Mouse (Mus musculus) lung, postnatal 0 days (tissue): ENCODE results near the gene Gm20422.

Experiments
- CTCF ChIP-seq: IDR thresholded peaks from 2 replicates; pipeline ENCODE4 v1.5.1; 2016; ENCODE audit warnings: antibody characterized with exemption, mild to moderate bottlenecking
- EP300 ChIP-seq: IDR thresholded peaks from 2 replicates; pipeline ENCODE4 v1.6.1; 2016; ENCODE audit warnings: antibody characterized with exemption, mild to moderate bottlenecking, control low read depth

DNA sequence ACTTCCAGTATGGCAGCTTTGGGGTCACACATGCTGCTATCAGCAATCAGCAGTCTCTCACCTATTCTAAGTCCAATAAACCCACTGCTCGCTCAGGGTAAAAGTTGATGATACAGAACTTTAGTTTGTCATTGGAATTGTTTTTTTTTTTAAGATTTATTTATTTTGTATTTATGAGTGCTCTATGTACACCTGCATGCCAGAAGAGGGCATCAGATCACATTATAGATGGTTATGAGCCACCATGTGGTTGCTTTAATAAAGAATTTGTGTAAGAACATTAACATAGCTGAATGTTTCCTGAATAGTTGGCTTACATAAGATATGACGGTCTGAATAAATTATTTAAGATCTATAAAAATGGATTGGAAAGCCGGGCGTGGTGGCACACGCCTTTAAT is 16.4 kb downstream of the Gm20422 start:
- TF ChIP-seq CTCF (peak; percentile 16; the same call in 1 of the 2 replicates), EP300 (no peak)
